Mouse (Mus musculus): Measurements from ENCODE around the gene Syncrip.

DNA sequence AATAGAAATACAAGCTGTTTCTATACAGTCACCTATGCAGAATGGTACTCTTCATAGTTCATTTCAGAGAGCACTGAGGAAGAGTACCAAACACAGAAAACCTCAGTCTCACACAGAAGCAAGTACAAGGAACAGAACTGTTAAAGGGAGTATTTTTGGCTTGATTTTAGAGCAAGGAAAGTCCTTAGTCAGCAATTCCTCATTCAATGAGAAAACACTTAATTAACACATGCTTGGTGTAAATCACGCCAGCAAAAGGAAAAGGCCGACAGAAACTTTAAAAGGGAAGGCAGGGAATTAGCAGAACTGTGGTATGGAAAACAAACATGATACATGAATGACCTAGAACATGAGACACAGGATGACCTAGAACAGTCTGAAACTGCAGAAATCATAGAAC is 72.4 kb downstream of the Syncrip start:
- TF ChIP-seq CTCF (IDR thresholded peaks at IDR 0.05; ENCODE audit: low read depth, low read length) (no peak), POLR2AphosphoS5 (IDR thresholded peaks at IDR 0.05; ENCODE audit: insufficient replicate concordance, low read depth, low read length) (no peak)
